Comparison of ENCODE assay signal across 8 mouse cellular contexts in genomic region chr10:62450280-62450640, GRCm38 (mm10). TPM values are rescaled to one million over a fixed set of nuclear protein-coding genes. Genes with fewer than 3 reads are reported as not detected.
A peak's percentile ranks its signal among the peaks of the same experiment; 100 is the strongest.
DNase-seq lines count a peak whose midpoint lies in the region; ATAC-seq and TF ChIP-seq lines count a peak whose summit lies in the region.

No protein-coding gene starts in this region.

- 42% methylated on average over 18 of the region's 18 CpGs for WGBS in neural tube, embryonic 11.5 days
- 39% methylated on average over 18 of the region's 18 CpGs for WGBS in forebrain, embryonic 11.5 days
- 34% methylated on average over 18 of the region's 18 CpGs for WGBS in limb, embryonic 13.5 days
- WGBS in olfactory bulb, adult 2 months: 33% methylated on average over 18 of the region's 18 CpGs

- no peak overlapping the region for H3K27ac ChIP-seq in neural tube, embryonic 11.5 days (ENCODE audit: low read depth, low read length)
- 0 out of 2 replicates have a peak overlapping the region, but pooled peaks have one; percentile 66 for H3K27ac ChIP-seq in forebrain, embryonic 11.5 days (ENCODE audit: low read depth, low read length)
- H3K27ac ChIP-seq in limb, embryonic 13.5 days: peak overlapping the region; percentile 76; the same call in 1 of the 2 replicates
- H3K27ac ChIP-seq in olfactory bulb, adult 2 months (ENCODE audit: insufficient read depth, low read depth, low read length): peak overlapping the region; percentile 99

- H3K9me3 ChIP-seq in neural tube, embryonic 11.5 days (ENCODE audit: control insufficient read depth, low read length): no peaks in the 10 kb centered on the region
- no peaks in the 10 kb centered on the region for H3K9me3 ChIP-seq in forebrain, embryonic 11.5 days (ENCODE audit: control insufficient read depth, low read length)
- H3K9me3 ChIP-seq in limb, embryonic 13.5 days: no peaks in the 10 kb centered on the region

- ATAC-seq in neural tube, embryonic 11.5 days (ENCODE audit: insufficient read depth, low FRiP score, low TSS enrichment): peak; percentile 31
- no peak for ATAC-seq in forebrain, embryonic 11.5 days (replicated peaks; ENCODE audit: low FRiP score)
- ATAC-seq in limb, embryonic 13.5 days (ENCODE audit: low FRiP score, low read depth): 0 out of 2 replicates have a peak, but pooled peaks have one; percentile 5

- peak overlapping the region; percentile 73 for H3K4me3 ChIP-seq in neural tube, embryonic 11.5 days (ENCODE audit: low read depth, low read length)
- peak overlapping the region; percentile 84 for H3K4me3 ChIP-seq in forebrain, embryonic 11.5 days (ENCODE audit: low read depth, low read length)
- H3K4me3 ChIP-seq in limb, embryonic 13.5 days: peak overlapping the region; percentile 99
- H3K4me3 ChIP-seq in olfactory bulb, adult 2 months (ENCODE audit: insufficient read depth, low read depth, low read length): peak overlapping the region; percentile 87

- peaks cover 9% of the 10 kb centered on the region for H3K4me1 ChIP-seq in neural tube, embryonic 11.5 days (ENCODE audit: control insufficient read depth, insufficient read depth, low read length)
- H3K4me1 ChIP-seq in forebrain, embryonic 11.5 days (replicated peaks; ENCODE audit: control insufficient read depth, insufficient read depth, low read length): peaks cover 12% of the 10 kb centered on the region
- H3K4me1 ChIP-seq in limb, embryonic 13.5 days: peaks cover 16% of the 10 kb centered on the region
- peaks cover 8% of the 10 kb centered on the region; the same call in 1 of the 2 replicates for H3K4me1 ChIP-seq in olfactory bulb, adult 2 months (ENCODE audit: control insufficient read depth, insufficient read depth, low read length)

- H3K36me3 ChIP-seq in neural tube, embryonic 11.5 days (ENCODE audit: control insufficient read depth, insufficient read depth, low read length): peaks cover 12% of the 10 kb centered on the region
- no peaks in the 10 kb centered on the region; the same call in 1 of the 2 replicates for H3K36me3 ChIP-seq in forebrain, embryonic 11.5 days (ENCODE audit: control insufficient read depth, insufficient read depth, low read length)
- peaks cover 29% of the 10 kb centered on the region for H3K36me3 ChIP-seq in limb, embryonic 13.5 days

- TF ChIP-seq POLR2A in olfactory bulb, adult 2 months (IDR thresholded peaks at IDR 0.05; ENCODE audit: insufficient read depth, low read depth, low read length): no peak; the same call in 1 of the 2 replicates

- peak overlapping the region; percentile 85 for H3K9ac ChIP-seq in neural tube, embryonic 11.5 days (ENCODE audit: low read length)
- peak overlapping the region; percentile 82 for H3K9ac ChIP-seq in forebrain, embryonic 11.5 days (ENCODE audit: low read length)
- peak overlapping the region; percentile 97 for H3K9ac ChIP-seq in limb, embryonic 13.5 days

- no peaks in the 10 kb centered on the region for H3K27me3 ChIP-seq in neural tube, embryonic 11.5 days (ENCODE audit: control insufficient read depth, insufficient read depth, low read length)
- H3K27me3 ChIP-seq in forebrain, embryonic 11.5 days (ENCODE audit: control insufficient read depth, insufficient read depth, low read length): no peaks in the 10 kb centered on the region
- H3K27me3 ChIP-seq in limb, embryonic 13.5 days: no peaks in the 10 kb centered on the region

- DNase-seq in neural tube, embryonic 11.5 days (ENCODE audit: low spot score): no peak
- DNase-seq in neural tube, embryonic 10.5 days (ENCODE audit: extremely low spot score, low spot score): no peak
- no peak for DNase-seq in forebrain, embryonic 11.5 days (ENCODE audit: low spot score)
- DNase-seq in thymus, postnatal 10 days (ENCODE audit: low spot score in 2 of 2): no peak
- no peak for DNase-seq in embryo, embryonic 9.5 days (ENCODE audit: extremely low spot score)
- DNase-seq in left cerebral cortex, postnatal 4 days: no peak

- intact Hi-C loops in left cerebral cortex, postnatal 4 days (cut with DNase I): no loop called here

- no peak for TF ChIP-seq CTCF in olfactory bulb, adult 2 months (IDR thresholded peaks at IDR 0.05; ENCODE audit: insufficient read depth, low read depth, low read length)

- H3K4me2 ChIP-seq in neural tube, embryonic 11.5 days (ENCODE audit: low read depth): peak overlapping the region; percentile 57
- H3K4me2 ChIP-seq in forebrain, embryonic 11.5 days (ENCODE audit: low read depth, low read length, severe bottlenecking): peak overlapping the region; percentile 68
- H3K4me2 ChIP-seq in limb, embryonic 13.5 days (replicated peaks): peak overlapping the region; percentile 71

RNA-seq across cellular contexts. Expression of gene Supv3l1, which starts 0.7 kb away (rescaled TPM):
- 27.1 and 28.4 TPM in 2 replicates for polyA plus RNA-seq in neural tube, embryonic 11.5 days (2014; fragmentation: Nextera tagmentation; extraction: Ambion mirVana)
- polyA plus RNA-seq in forebrain, embryonic 11.5 days (2014; fragmentation: Nextera tagmentation; extraction: Ambion mirVana): 31.2 and 33.5 TPM in 2 replicates
- 25.4 and 25.6 TPM in 2 replicates for polyA plus RNA-seq in limb, embryonic 13.5 days (2015; fragmentation: Nextera tagmentation; extraction: Ambion mirVana)
- polyA plus RNA-seq in olfactory bulb, adult 2 months (2012; ENCODE audit: insufficient read depth, insufficient read length, low replicate concordance, missing spikeins): not detected in 2 replicates
- total RNA-seq in left cerebral cortex, postnatal 4 days (2021): 10 to 100 TPM; 22.4 to 23.6 TPM

RNA-seq across cellular contexts. Expression of gene 4930507D05Rik, which starts 1.0 kb away (rescaled TPM):
- polyA plus RNA-seq in neural tube, embryonic 11.5 days (2014; fragmentation: Nextera tagmentation; extraction: Ambion mirVana): 0.99 and 1.0 TPM in 2 replicates
- polyA plus RNA-seq in forebrain, embryonic 11.5 days (2014; fragmentation: Nextera tagmentation; extraction: Ambion mirVana): 0.35 and 0.87 TPM in 2 replicates
- 0.39 and 0.42 TPM in 2 replicates for polyA plus RNA-seq in limb, embryonic 13.5 days (2015; fragmentation: Nextera tagmentation; extraction: Ambion mirVana)
- polyA plus RNA-seq in olfactory bulb, adult 2 months (2012; ENCODE audit: insufficient read depth, insufficient read length, low replicate concordance, missing spikeins): not detected in 2 replicates
- 1 to 10 TPM; 1.2 TPM for total RNA-seq in left cerebral cortex, postnatal 4 days (2021)

RNA-seq across cellular contexts. Expression of gene Hkdc1, which starts 28.0 kb away (rescaled TPM):
- polyA plus RNA-seq in neural tube, embryonic 11.5 days (2014; fragmentation: Nextera tagmentation; extraction: Ambion mirVana): 0.22 TPM in 1 of 2 replicates, not detected in the other
- 0.25 TPM in 1 of 2 replicates, not detected in the other for polyA plus RNA-seq in forebrain, embryonic 11.5 days (2014; fragmentation: Nextera tagmentation; extraction: Ambion mirVana)
- polyA plus RNA-seq in limb, embryonic 13.5 days (2015; fragmentation: Nextera tagmentation; extraction: Ambion mirVana): 3.4 and 4.1 TPM in 2 replicates
- polyA plus RNA-seq in olfactory bulb, adult 2 months (2012; ENCODE audit: insufficient read depth, insufficient read length, low replicate concordance, missing spikeins): not detected in 2 replicates
- total RNA-seq in left cerebral cortex, postnatal 4 days (2021): 1 to 10 TPM in 1 of 2 experiments, under 1 TPM in 1; 0.82 to 1.1 TPM

RNA-seq across cellular contexts. Expression of gene Vps26a, which starts 36.3 kb away (rescaled TPM):
- polyA plus RNA-seq in neural tube, embryonic 11.5 days (2014; fragmentation: Nextera tagmentation; extraction: Ambion mirVana): 100 and 105 TPM in 2 replicates
- polyA plus RNA-seq in forebrain, embryonic 11.5 days (2014; fragmentation: Nextera tagmentation; extraction: Ambion mirVana): 94.8 and 110 TPM in 2 replicates
- 72.5 and 74.9 TPM in 2 replicates for polyA plus RNA-seq in limb, embryonic 13.5 days (2015; fragmentation: Nextera tagmentation; extraction: Ambion mirVana)
- polyA plus RNA-seq in olfactory bulb, adult 2 months (2012; ENCODE audit: insufficient read depth, insufficient read length, low replicate concordance, missing spikeins): not detected in 2 replicates
- 10 to 100 TPM; 37.4 to 41.2 TPM for total RNA-seq in left cerebral cortex, postnatal 4 days (2021)

Comparison
In these comparisons a context has a peak if more than half of its experiments do, and no peak if none do; other contexts are left out.
1. RNA of gene Supv3l1, which starts 0.7 kb away (polyA plus RNA-seq): 31.2 to 33.5 TPM in forebrain, embryonic 11.5 days, 27.1 to 28.4 TPM in neural tube, embryonic 11.5 days and 25.4 to 25.6 TPM in limb, embryonic 13.5 days; not detected in olfactory bulb, adult 2 months; every median in the first group is over 10 times any median in the second.
2. Peak in every context shown above with its lines, with median percentiles within 50 percentile points of each other: H3K4me2 ChIP-seq, H3K4me3 ChIP-seq and H3K9ac ChIP-seq.